Mouse (Mus musculus) ES-CJ7 (cell line): Measurements from ENCODE around the gene Nt5c.
"Not testable (repeated sequence)": the region's sequence is repeated elsewhere in the genome, so short reads cannot be mapped to it uniquely, and the experiment has no call there.

Experiments
- DNase-seq: peaks from one replicate; pipeline ENCODE4 v3.0.0; 2011; ENCODE audit warnings: low read depth, low spot score

Nt5c gene

DNA sequence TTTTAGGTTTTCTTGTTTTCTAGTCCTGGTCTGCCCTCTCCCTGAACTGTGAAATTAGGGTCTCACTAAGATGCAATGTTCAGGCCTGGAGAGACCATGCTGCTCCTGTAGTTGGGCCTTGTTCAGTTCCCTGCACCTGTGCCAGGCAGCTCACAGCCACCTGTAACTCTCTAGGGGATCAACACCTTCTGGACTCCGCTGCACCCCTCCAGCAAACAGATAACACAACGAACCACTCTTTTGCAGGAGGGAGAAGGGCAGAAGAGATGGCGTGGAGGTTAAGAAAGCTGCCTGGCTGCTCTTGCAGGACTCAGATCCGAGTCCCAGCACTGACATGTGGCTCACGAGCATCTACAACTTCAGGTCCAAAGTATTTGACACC lies 18.8 kb upstream of the Nt5c start:
- DNase-seq = no peak

DNA sequence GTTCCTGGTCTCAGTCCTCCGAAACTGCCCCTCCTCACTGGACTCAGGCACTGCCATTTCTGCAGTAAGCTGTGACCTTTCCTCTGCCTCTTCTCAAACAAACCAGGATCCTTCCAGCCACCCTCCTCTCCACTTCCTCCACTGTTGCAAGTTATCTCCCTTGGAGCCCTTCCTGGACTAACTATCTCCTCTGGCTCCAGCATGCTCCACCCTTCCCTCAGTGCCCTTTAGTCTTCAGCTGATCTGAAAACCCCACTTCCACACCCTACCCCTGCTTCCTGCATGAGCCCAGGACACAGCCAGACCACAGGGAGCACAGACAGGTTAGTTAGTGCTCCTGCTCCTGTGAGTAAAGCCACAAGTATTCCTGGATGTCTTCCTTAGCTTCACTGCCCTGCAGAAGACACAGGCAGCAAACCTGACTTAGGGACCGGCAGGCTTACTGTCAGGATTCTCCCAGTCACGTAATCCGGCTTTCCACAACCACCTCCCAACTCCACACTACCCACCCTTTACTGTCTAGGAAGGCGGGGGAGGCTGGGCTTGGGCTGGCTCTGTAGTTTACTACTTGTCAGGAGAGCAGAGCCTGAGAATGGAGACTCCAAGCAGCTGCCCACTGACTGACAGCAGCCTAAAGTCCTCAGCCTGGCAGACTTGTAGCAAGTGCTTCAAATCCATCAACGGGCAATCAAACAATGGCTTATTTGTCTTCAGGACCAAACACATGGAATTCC lies 18.3 kb upstream of the Nt5c start:
- DNase-seq = peak; percentile 36

GRCm38 (mm10) chr11:115508061-115508460 lies 16.4 kb upstream of the Nt5c start:
- DNase-seq = no peak

DNA sequence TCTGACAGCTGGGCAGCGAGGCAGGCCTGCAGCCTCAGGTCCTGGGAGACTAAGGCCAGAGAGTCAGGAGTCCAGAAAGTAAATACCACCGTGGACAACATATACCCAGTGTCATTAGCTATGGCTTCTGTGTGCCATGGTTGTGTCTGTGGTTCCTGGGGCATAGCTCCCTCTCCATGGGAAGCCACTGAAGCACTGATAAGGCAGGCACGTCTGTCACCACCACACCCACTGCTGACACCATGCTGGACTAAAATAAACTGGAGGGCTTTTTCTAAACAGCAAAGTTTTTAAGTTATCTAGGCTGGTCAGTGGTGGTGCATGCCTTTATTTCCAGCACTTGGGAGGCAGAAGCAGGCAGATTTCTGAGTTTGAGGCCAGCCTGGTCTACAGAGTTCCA lies 14.9 kb upstream of the Nt5c start:
- DNase-seq = no peak

DNA sequence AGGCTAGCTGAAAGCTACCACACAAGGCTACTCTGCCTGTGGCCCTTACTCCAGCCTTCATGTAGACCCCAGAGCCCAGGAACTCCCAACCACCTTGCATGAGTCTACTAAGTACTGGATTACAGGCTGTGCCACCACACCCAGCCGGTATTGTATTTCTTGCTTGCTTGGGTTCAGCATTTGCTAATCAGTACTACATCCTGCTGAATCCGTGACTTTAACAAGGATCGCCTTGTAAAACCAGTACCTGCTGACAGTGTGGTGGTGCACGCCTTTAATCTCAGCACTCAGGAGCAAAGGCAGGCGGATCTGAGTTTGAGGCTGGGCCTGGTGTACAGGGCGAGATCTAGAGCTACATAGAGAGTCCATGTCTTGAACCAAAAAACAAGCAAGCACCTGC lies 11.0 kb upstream of the Nt5c start:
- peak; percentile 60 for DNase-seq

DNA sequence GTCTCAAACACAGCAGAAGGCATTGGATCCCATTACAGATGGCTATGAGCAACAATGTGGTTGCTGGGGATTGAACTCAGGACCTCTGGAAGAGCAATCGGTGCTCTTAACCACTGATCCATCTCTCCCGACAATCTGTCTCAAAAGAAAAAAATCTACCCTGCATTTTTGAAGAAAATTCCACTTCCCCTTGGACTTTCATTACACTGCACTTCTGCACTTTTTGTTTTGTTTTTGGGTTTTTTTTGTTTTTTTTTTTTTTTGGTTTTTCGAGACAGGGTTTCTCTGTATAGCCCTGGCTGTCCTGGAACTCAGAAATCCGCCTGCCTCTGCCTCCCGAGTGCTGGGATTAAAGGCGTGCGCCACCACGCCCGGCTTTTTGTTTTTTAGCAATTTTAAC lies 4.9 kb upstream of the Nt5c start:
- not testable (repeated sequence) for DNase-seq

- no peak for DNase-seq
Measured at GRCm38 (mm10) chr11:115492387-115492786, 725 bp upstream of the Nt5c start.

GRCm38 (mm10) chr11:115490441-115491355 lies 964 bp downstream of the Nt5c start:
- DNase-seq = no peak

DNA sequence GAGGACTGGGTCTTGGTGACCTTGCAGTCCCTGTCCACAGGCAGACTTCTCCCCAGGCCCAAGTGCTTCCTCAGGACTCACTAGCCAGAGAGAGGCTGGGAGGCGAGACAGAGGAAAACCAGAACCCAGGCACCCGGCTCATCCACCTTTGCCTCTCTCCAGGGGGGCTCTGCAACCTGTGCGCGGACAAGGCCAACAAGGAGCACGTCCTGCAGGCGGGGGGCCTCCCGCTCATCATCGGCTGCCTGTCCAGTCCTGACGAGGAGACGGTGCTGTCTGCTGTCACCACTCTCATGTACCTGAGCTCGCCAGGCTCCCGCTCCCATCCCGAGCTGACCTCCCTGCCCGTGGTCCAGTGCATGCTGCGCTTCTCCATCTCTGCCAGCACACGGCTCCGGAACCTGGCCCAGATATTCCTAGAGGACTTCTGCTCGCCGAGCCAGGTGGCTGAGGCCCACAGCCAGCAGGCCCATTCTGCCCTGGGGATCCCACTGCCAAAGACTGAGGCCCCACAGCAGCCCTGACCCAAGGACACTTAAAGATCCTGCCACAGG lies 3.0 kb downstream of the Nt5c start:
- DNase-seq = no peak

- DNase-seq = peak; percentile 75
Measured at GRCm38 (mm10) chr11:115485155-115485554, 6.5 kb downstream of the Nt5c start.

DNA sequence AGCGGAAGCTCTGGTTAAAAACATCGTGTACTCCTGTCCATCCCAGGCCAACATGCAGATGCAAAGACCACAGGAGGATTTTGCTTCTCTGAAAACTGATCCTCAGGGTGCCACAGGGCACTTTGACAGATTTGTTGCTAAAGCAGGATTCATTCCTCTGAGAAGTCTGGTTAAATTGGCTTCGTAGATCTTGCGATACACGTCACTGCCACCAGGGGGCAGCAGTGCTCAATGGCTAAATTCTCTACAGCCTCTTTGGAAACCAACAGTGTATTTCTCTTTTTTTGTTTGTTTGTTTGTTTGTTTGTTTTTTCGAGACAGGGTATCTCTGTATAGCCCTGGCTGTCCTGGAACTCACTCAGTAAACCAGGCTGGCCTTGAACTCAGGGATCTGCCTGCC lies 7.9 kb downstream of the Nt5c start:
- DNase-seq = peak; percentile 73

GRCm38 (mm10) chr11:115483278-115483677 lies 8.4 kb downstream of the Nt5c start:
- no peak for DNase-seq

GRCm38 (mm10) chr11:115481553-115482259 lies 10.0 kb downstream of the Nt5c start:
- DNase-seq = no peak

DNA sequence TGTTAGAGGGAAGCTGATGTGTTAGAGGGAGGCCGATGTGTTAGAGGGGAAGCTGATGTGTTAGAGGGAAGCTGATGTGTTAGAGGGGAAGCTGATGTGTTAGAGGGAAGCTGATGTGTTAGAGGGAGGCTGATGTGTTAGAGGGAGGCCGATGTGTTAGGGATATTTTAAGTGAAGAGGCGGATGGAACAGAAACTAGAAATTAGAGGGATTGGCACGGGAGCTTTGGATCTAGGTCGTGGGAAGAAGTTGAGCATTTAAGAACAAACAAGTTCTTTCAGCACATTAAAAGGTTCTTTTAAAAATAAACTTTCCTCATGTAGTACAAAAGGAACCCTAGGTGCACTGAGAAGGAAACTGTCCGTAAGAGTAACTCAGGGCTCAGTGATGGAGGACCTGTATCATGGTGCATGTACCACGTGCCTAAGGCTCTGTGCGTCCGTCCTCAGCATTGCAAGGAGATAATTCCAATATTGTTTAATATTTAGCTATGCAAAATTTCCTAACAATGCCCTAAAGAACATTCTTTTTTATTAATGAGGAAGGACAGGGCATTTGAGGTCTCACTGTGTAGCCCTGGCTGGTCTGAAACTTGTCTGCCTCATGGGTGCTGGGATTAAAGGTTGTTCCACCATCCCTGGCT lies 13.2 kb downstream of the Nt5c start:
- DNase-seq = no peak

DNA sequence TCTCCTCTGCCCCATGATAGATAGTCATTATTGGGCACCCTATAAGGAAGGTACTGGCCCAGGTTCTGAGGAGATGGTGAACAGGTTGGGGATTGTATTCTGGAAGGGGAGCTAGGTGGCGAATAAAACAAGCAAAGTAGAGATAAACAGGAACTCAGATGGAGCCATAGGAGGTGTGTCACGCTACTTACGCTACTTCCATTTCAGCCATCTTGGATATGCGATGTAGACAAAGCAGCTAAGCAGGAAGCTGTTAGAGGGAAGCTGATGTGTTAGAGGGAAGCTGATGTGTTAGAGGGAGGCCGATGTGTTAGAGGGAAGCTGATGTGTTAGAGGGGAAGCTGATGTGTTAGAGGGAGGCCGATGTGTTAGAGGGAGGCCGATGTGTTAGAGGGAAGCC lies 14.3 kb downstream of the Nt5c start:
- DNase-seq = not testable (repeated sequence)

GRCm38 (mm10) chr11:115476630-115477029 lies 15.0 kb downstream of the Nt5c start:
- DNase-seq = not testable (repeated sequence)

GRCm38 (mm10) chr11:115475758-115476237 lies 15.9 kb downstream of the Nt5c start:
- DNase-seq = no peak

DNA sequence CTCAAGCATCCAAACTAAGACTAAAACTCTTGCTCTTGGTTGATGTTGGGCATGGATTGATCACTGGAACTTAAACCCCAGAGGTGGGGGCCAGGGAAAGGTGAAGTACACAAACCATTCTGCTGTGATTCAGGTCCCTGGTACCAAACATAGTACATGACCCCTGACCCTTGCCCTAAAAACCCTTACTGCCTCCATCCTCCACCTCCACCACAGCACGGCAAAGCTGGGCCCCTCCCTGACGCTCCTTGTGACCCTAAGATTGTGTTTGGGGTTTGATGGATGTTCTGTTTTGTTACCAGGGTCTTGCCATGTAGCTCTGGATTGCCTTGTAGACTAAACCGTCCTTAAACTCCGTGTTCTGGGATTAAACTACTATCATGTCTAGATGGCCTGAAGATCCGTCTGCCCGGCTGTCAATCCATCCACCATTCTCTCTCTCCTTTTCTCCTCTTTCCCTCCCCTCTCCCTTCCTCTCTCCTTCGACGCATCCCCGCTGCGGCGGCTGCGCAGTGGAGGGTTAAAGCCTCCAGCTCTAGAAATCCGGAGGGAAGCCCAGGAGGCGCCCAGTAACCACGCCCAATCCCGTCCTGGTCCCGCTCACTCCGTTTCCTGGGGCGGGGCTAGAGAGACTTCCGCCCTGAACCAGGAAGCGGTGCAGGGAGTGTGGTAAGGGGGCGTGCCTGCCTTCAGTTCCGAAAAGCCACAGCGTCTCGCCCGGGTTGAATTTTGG lies 16.5 kb downstream of the Nt5c start, which contains the start of gene Armc7:
Gene Armc7 (plus strand): TSS at position 643 of the 733 bp plus-strand sequence.
- peak; percentile 97 for DNase-seq

GRCm38 (mm10) chr11:115473626-115474275 lies 17.9 kb downstream of the Nt5c start:
- DNase-seq = peak; percentile 97

DNA sequence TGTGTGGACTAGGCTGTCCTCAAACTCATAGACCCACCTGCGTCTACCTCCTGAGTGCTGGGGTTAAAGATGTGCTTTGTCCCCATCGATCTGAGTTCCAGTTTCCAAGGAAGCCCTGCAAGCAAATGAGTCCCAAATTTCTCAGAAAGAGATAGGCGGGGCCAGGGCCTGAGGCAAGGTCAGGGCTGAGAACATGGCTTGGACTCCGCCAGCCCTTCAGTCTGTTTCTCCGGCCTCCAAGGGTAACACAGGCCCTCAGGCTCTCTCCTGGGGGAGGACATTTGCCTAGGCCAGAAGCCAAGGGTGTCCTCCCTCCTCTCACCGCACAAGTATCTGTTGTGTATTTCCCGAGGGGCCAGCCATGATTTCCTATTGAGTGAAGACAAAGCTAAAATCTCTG lies 19.5 kb downstream of the Nt5c start:
- DNase-seq = no peak
